Comparison of ENCODE assay signal across 8 mouse cellular contexts in genomic region chr10:79704065-79704969, GRCm38 (mm10). TPM values are rescaled to one million over a fixed set of nuclear protein-coding genes. Genes with fewer than 3 reads are reported as not detected.
DNase-seq lines count a peak whose midpoint lies in the region; ATAC-seq and TF ChIP-seq lines count a peak whose summit lies in the region.

Gene Bsg (plus strand): TSS chr10:79704491.

- H3K4me3 ChIP-seq in bone marrow macrophage, adult 2 months (ENCODE audit: insufficient read depth, low read length), result peak within 1 kb of the TSS; percentile 76
- peak within 1 kb of the TSS; percentile 92 for H3K4me3 ChIP-seq in embryonic fibroblast, embryonic 13.5 days (ENCODE audit: insufficient read depth, low read length)
- H3K4me3 ChIP-seq in heart, embryonic 10.5 days, result peak within 1 kb of the TSS; percentile 74
- H3K4me3 ChIP-seq in kidney, embryonic 15.5 days (replicated peaks), result peak within 1 kb of the TSS; percentile 82

- H3K4me2 ChIP-seq in kidney, embryonic 15.5 days, result peak within 1 kb of the TSS; percentile 86

- H3K36me3 ChIP-seq in heart, embryonic 10.5 days, result peaks cover 33% of the 10 kb centered on the region
- peaks cover 29% of the 10 kb centered on the region for H3K36me3 ChIP-seq in kidney, embryonic 15.5 days

- no peak for TF ChIP-seq CTCF in bone marrow macrophage, adult 2 months (IDR thresholded peaks at IDR 0.05; ENCODE audit: low read depth, low read length)
- TF ChIP-seq CTCF in embryonic fibroblast, embryonic 13.5 days (IDR thresholded peaks at IDR 0.05; ENCODE audit: borderline replicate concordance, insufficient read depth, low read length), result peak; percentile 23; the same call in 1 of the 2 replicates

- H3K27ac ChIP-seq in bone marrow macrophage, adult 2 months (ENCODE audit: insufficient read depth, low read depth, low read length), result peak within 1 kb of the TSS; percentile 60
- peak within 1 kb of the TSS; percentile 49 for H3K27ac ChIP-seq in embryonic fibroblast, embryonic 13.5 days (ENCODE audit: insufficient read depth, low read length)
- H3K27ac ChIP-seq in heart, embryonic 10.5 days, result peak within 1 kb of the TSS; percentile 95
- H3K27ac ChIP-seq in kidney, embryonic 15.5 days, result peak within 1 kb of the TSS; percentile 87

- no peaks in the 10 kb centered on the region for H3K27me3 ChIP-seq in heart, embryonic 10.5 days (ENCODE audit: insufficient read depth, poor library complexity, severe bottlenecking)
- no peaks in the 10 kb centered on the region for H3K27me3 ChIP-seq in kidney, embryonic 15.5 days

- peaks cover 15% of the 10 kb centered on the region for H3K4me1 ChIP-seq in bone marrow macrophage, adult 2 months (ENCODE audit: control insufficient read depth, insufficient read depth, low read length)
- peaks cover 11% of the 10 kb centered on the region for H3K4me1 ChIP-seq in embryonic fibroblast, embryonic 13.5 days (ENCODE audit: control insufficient read depth, insufficient read depth, low read length)
- H3K4me1 ChIP-seq in heart, embryonic 10.5 days, result peaks cover 66% of the 10 kb centered on the region
- peaks cover 51% of the 10 kb centered on the region for H3K4me1 ChIP-seq in kidney, embryonic 15.5 days

- DNase-seq in A20 (ENCODE audit: low read depth, low spot score) (peak; percentile 100), liver (peak; percentile 100)
- DNase-seq in heart, embryonic 10.5 days (ENCODE audit: low spot score), result peak; percentile 99
- DNase-seq in spleen, postnatal 4 days (ENCODE audit: low spot score in 2 of 2), result peak; percentile 98

- ATAC-seq in kidney, embryonic 15.5 days (replicated peaks; ENCODE audit: low FRiP score), result peak; percentile 96
- peak; percentile 86 for ATAC-seq in monocyte, adult 5-6 weeks (replicated peaks; ENCODE audit: insufficient number of reproducible peaks, low FRiP score, low TSS enrichment, poor library complexity, severe bottlenecking)

- no peaks in the 10 kb centered on the region for H3K9me3 ChIP-seq in heart, embryonic 10.5 days
- H3K9me3 ChIP-seq in kidney, embryonic 15.5 days (replicated peaks), result no peaks in the 10 kb centered on the region

- H3K9ac ChIP-seq in kidney, embryonic 15.5 days, result peak within 1 kb of the TSS; percentile 91

- WGBS in heart, embryonic 10.5 days, result 1% methylated on average over 65 of the region's 65 CpGs
- under 1% methylated on average over 55 of the region's 65 CpGs for WGBS in kidney, embryonic 15.5 days

- TF ChIP-seq POLR2A in bone marrow macrophage, adult 2 months (IDR thresholded peaks at IDR 0.05; ENCODE audit: borderline replicate concordance, low read depth, low read length), result peak; percentile 92
- peak; percentile 98 for TF ChIP-seq POLR2A in embryonic fibroblast, embryonic 13.5 days (IDR thresholded peaks at IDR 0.05; ENCODE audit: low read depth, low read length)

RNA-seq across cellular contexts. Expression of gene Bsg, which starts in this region (rescaled TPM):
- 300 and 307 TPM in 2 replicates for polyA plus RNA-seq in bone marrow macrophage, adult 2 months (2012; ENCODE audit: insufficient read depth, insufficient read length, missing spikeins)
- polyA plus RNA-seq in embryonic fibroblast, embryonic 13.5 days (2011; ENCODE audit: insufficient read length, low read depth, missing spikeins), result 766 and 774 TPM in 2 replicates
- polyA plus RNA-seq in heart, embryonic 10.5 days (2016; fragmentation: Nextera tagmentation; extraction: Ambion mirVana), result 1,251 and 1,319 TPM in 2 replicates
- polyA plus RNA-seq in kidney, embryonic 15.5 days (2015; fragmentation: Nextera tagmentation; extraction: Ambion mirVana), result 913 and 925 TPM in 2 replicates
- total RNA-seq in monocyte, adult 5-6 weeks (2017), result 158 to 185 TPM (median 179 TPM) in 3 replicates

Comparison
In these comparisons a context has a peak if more than half of its experiments do, and no peak if none do; other contexts are left out.
1. Peak in every context shown above with its lines: DNase-seq, ATAC-seq, H3K4me3 ChIP-seq and H3K27ac ChIP-seq.